Mouse (Mus musculus) megakaryocyte, embryonic 14.5 days (primary cell): ENCODE measurements at regions not wholly inside any gene's neighbourhood (a gene's known extent, or its start where the extent isn't known, plus 50 kb on each side); places are given as distances from the start of the nearest gene placed in this dataset.

Source experiments
- FLI1 ChIP-seq: IDR thresholded peaks from 2 replicates; pipeline ENCODE4 v1.6.1; 2012; ENCODE audit warnings: low read length, inconsistent platforms, mixed read lengths
- GATA1 ChIP-seq: IDR thresholded peaks from 3 replicates; pipeline ENCODE4 v1.6.1; 2012; ENCODE audit warnings: mixed read lengths, low read length, inconsistent platforms, borderline replicate concordance

DNA sequence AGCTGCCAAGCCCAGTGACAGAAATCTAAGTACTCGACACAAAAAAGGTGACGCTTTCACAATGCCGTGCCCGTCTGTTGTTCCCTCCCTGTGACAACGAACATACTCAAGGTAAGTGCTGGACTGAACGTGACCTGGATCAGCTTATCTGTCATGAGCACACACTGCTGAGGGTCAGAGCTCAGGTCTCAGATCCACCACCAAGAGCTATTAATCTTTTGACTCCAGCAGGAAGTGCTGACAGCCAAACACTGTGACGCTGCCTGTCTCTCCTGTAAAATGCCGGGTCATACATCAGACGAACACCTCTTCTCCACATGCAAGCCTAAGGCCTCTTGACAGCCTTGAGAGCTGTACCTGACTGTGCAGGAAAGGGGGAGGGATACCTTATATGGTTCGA, 125.2 kb downstream of the Cand1 start:
- TF ChIP-seq GATA1, result peak; percentile 64; the same call in 1 of the 3 replicates
- no peak for TF ChIP-seq FLI1
